Mouse (Mus musculus): ENCODE data around the gene Nol10.

- TF ChIP-seq CTCF (IDR thresholded peaks at IDR 0.05; ENCODE audit: low read depth, low read length), result no peak
- TF ChIP-seq POLR2A (IDR thresholded peaks at IDR 0.05; ENCODE audit: borderline replicate concordance, low read depth, low read length), result no peak
These were observed 1.8 kb downstream of the Nol10 start for GRCm38 (mm10) chr12:17350106-17350505.

Data from bone marrow macrophage, adult 2 months (primary cell).